Mouse (Mus musculus) liver, embryonic 15.5 days (tissue): ENCODE data around the gene Nrip3. TPM values are rescaled to one million over a fixed set of nuclear protein-coding genes. Genes with fewer than 3 reads are reported as not detected.
A peak's percentile ranks its signal among the peaks of the same experiment; 100 is the strongest.

ENCODE experiments used
- ATAC-seq: fragments of 200-750 bp; cut with Nextera tagmentation; 2 replicates; pipeline ENCODE4 v1.8.0; 2017; ENCODE audit warnings: moderate number of reproducible peaks, mild to moderate bottlenecking, moderate library complexity; ENCODE audit not compliant: insufficient read depth
- H3K27ac ChIP-seq: fragments of 300-500 bp; sonication (generic); replicated peaks from 2 replicates; pipeline ENCODE4 v1.5.1; 2015; ENCODE audit warnings: mild to moderate bottlenecking, inconsistent platforms
- H3K27me3 ChIP-seq: fragments of 300-500 bp; sonication (generic); 2 replicates; pipeline ENCODE4 v1.6.1; 2015; ENCODE audit warnings: mild to moderate bottlenecking, inconsistent platforms
- H3K36me3 ChIP-seq: fragments of 300-500 bp; sonication (generic); replicated peaks from 2 replicates; pipeline ENCODE4 v1.6.1; 2015; ENCODE audit warnings: moderate library complexity, mild to moderate bottlenecking, inconsistent platforms
- H3K4me1 ChIP-seq: fragments of 300-500 bp; sonication (generic); replicated peaks from 2 replicates; pipeline ENCODE4 v1.6.1; 2015; ENCODE audit warnings: inconsistent platforms
- H3K4me2 ChIP-seq: fragments of 300-500 bp; sonication (generic); 2 replicates; pipeline ENCODE4 v1.6.1; 2015; ENCODE audit warnings: moderate library complexity, mild to moderate bottlenecking, inconsistent platforms
- H3K4me3 ChIP-seq: fragments of 300-500 bp; sonication (generic); replicated peaks from 2 replicates; pipeline ENCODE4 v1.5.1; 2015; ENCODE audit warnings: mild to moderate bottlenecking, inconsistent platforms
- H3K9ac ChIP-seq: fragments of 300-500 bp; sonication (generic); 2 replicates; pipeline ENCODE4 v1.6.1; 2015; ENCODE audit warnings: moderate library complexity, mild to moderate bottlenecking, inconsistent platforms
- H3K9me3 ChIP-seq: fragments of 300-500 bp; sonication (generic); replicated peaks from 2 replicates; pipeline ENCODE4 v1.6.1; 2016; ENCODE audit warnings: inconsistent platforms
- WGBS: fragments of 180-500 bp; shearing (Covaris S2); methylation state at CpG from one replicate; pipeline ENCODE4 v1.1.7; 2015; ENCODE audit warnings: mixed read lengths; ENCODE audit not compliant: insufficient replicate concordance; 5-methylcytosine and 5-hydroxymethylcytosine counted together
- polyA plus RNA-seq: library from polyadenylated mRNA; unstranded; fragments of >200 nt; fragmentation: Nextera tagmentation; extraction: Ambion mirVana; gene quantifications from 2 replicates; pipeline ENCODE4 v1.2.1, GENCODE M21; 2015

Gene Nrip3
- polyA plus RNA-seq, 1 experiment from 2014 or later = 0.28 TPM

DNA sequence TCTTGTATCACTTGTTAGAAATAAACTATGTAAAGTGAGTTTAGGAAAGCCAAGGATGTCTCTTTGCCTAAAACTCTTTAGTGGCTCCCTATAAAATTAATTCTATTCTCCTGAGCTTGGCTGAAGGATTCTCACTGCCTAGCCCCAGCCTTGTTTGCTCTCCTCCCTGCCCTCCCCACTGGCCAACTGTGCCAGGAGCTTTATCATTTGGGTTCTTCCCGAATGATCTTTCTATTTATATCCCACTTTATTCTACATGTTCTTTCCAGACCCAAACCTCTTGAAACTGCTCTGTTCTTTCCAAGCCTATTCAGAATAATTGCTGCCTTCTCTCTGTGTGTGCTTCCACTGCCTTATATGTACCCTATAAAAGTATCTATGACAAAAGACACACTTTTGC is 21.7 kb upstream of the Nrip3 start:
- H3K4me3 ChIP-seq = no peak overlapping the region
- WGBS = 44% methylated on average over 1 of the region's 1 CpGs
- H3K36me3 ChIP-seq = no peaks in the 10 kb centered on the region
- no peaks in the 10 kb centered on the region for H3K4me1 ChIP-seq
- H3K27ac ChIP-seq = no peak overlapping the region
- H3K27me3 ChIP-seq = peaks cover 37% of the 10 kb centered on the region
- H3K4me2 ChIP-seq = no peak overlapping the region
- ATAC-seq = no peak
- H3K9me3 ChIP-seq = no peaks in the 10 kb centered on the region
- H3K9ac ChIP-seq = no peak overlapping the region

DNA sequence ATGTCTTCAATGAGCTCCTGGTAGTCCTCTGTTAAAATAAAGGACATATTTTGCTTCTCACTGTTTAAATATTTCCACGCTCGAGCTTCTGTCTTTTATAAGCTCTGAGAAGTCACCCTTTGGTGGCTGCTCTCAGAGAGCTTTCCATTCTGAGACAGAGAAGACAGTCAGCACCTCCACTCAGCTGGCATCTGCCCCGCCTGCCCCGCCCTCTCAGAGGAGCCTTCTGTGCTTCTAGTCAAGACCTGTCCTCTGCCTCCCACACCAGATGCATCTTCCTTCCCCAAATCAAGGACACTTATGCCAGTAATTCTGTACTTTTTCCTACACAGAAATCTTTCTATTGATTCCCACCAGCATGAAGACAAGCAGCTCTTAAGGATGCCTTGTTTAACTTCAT is 18.8 kb upstream of the Nrip3 start:
- Histone ChIP-seq H3K4me3 (no peak overlapping the region), H3K27me3 (peaks cover 30% of the 10 kb centered on the region), H3K36me3 (no peaks in the 10 kb centered on the region), H3K4me2 (no peak overlapping the region), H3K9me3 (no peaks in the 10 kb centered on the region), H3K9ac (no peak overlapping the region), H3K4me1 (no peaks in the 10 kb centered on the region), H3K27ac (no peak overlapping the region)
- 64% methylated on average over 4 of the region's 4 CpGs for WGBS
- ATAC-seq = no peak

DNA sequence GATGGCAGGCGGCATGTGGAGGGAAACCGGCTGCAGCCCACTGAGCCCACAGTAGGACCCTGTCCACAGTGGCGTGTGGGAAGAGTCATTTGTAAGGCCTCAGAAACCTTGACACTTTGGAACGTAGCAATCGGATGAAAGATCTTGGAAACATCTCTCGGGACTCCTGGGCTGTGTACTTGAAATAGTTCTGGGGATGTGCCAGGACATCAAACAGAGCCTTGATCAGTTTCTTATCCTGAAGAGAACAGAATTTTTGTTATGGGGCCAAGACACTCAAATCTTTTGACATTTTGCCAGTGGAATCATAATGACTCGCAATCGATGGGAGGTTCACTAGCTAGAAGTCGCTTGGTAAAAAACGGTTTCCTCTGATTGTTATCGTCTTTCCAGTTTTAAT is 17.3 kb upstream of the Nrip3 start:
- no peak overlapping the region for H3K9ac ChIP-seq

DNA sequence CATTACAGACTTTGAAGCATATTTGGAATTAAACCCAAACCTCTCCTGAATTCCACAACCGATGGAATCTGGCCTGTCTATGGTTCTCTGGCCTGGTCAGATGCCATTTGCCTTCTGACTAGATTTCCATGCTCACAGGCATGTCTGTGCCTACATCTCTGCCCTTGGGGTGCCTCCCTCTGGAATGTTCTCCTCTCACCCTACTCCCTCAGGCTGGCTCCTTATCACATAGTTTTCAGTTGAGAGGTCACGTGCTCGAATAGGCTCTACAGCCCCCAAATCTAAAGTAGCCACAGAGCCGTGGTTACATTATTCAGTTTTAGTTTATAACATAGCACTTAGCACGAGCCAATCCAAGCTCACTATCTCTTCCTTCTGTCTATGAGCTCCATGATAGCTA is 13.7 kb upstream of the Nrip3 start:
- no peaks in the 10 kb centered on the region for H3K36me3 ChIP-seq
- 0 out of 2 replicates have a peak, but pooled peaks cover 3% of the 10 kb centered on the region for H3K4me1 ChIP-seq
- H3K9me3 ChIP-seq = no peaks in the 10 kb centered on the region
- no peak overlapping the region for H3K27ac ChIP-seq
- H3K4me3 ChIP-seq = no peak overlapping the region
- H3K27me3 ChIP-seq = peaks cover 6% of the 10 kb centered on the region; the same call in 1 of the 2 replicates
- no peak for ATAC-seq
- WGBS = 37% methylated on average over 5 of the region's 5 CpGs
- no peak overlapping the region for H3K9ac ChIP-seq
- no peak overlapping the region for H3K4me2 ChIP-seq

More for the DNA sequence above, 17.3 kb upstream of the Nrip3 start:
- H3K4me1 ChIP-seq = 0 out of 2 replicates have a peak, but pooled peaks cover 3% of the 10 kb centered on the region
- H3K27me3 ChIP-seq = peaks cover 23% of the 10 kb centered on the region
- ATAC-seq = no peak
- H3K9me3 ChIP-seq = no peaks in the 10 kb centered on the region
- H3K36me3 ChIP-seq = no peaks in the 10 kb centered on the region
- no peak overlapping the region for H3K4me2 ChIP-seq
- H3K27ac ChIP-seq = no peak overlapping the region
- WGBS = 77% methylated on average over 11 of the region's 11 CpGs
- no peak overlapping the region for H3K4me3 ChIP-seq

DNA sequence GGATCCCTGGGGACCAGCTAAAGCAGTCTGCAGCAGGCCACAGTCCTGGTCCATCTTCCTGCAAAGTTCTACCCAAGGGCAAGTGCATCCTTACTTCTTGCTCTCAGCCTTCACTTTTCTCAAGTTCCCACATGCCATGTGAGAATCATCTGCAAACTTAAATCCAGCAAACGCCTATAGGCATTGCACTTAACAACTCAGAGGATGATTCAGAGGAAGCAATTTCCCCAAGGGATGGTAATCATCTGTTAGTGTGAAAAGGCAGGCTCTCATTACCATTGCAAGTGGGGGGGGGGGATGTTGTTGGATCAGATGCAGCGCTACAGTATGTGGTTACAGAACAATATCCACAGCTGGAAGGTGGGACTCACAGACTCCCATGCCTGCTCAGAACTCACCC is 12.7 kb upstream of the Nrip3 start:
- Histone ChIP-seq H3K4me2 (no peak overlapping the region), H3K4me1 (0 out of 2 replicates have a peak, but pooled peaks cover 3% of the 10 kb centered on the region), H3K27me3 (0 out of 2 replicates have a peak, but pooled peaks cover 3% of the 10 kb centered on the region), H3K4me3 (no peak overlapping the region), H3K9ac (no peak overlapping the region), H3K9me3 (no peaks in the 10 kb centered on the region), H3K36me3 (no peaks in the 10 kb centered on the region), H3K27ac (no peak overlapping the region)
- WGBS = 58% methylated on average over 2 of the region's 2 CpGs
- no peak for ATAC-seq

DNA sequence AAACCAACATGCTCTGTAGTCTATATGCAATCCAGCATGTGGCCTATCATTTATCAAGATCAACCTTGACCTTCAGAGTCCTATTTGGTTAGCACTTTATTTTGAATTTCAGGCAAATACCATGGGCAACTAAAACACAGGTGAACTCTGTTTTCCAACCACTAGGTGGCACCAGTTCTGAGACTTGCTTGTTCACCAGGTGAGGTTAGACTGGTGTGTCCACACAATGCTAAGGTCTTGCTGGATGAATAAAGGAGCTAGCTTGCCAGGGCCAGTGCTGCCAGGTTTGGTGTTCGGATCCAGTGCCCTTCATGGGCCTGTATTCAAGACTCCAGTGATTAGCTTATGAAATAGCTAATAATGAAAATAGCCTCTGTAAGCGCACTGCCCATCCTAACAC is 10.9 kb upstream of the Nrip3 start:
- no peak for ATAC-seq
- no peak overlapping the region for H3K4me3 ChIP-seq
- no peak overlapping the region for H3K27ac ChIP-seq
- H3K4me2 ChIP-seq = no peak overlapping the region
- H3K9me3 ChIP-seq = no peaks in the 10 kb centered on the region
- no peaks in the 10 kb centered on the region for H3K27me3 ChIP-seq
- 59% methylated on average over 2 of the region's 2 CpGs for WGBS
- 0 out of 2 replicates have a peak, but pooled peaks cover 3% of the 10 kb centered on the region for H3K4me1 ChIP-seq
- no peaks in the 10 kb centered on the region for H3K36me3 ChIP-seq
- no peak overlapping the region for H3K9ac ChIP-seq

DNA sequence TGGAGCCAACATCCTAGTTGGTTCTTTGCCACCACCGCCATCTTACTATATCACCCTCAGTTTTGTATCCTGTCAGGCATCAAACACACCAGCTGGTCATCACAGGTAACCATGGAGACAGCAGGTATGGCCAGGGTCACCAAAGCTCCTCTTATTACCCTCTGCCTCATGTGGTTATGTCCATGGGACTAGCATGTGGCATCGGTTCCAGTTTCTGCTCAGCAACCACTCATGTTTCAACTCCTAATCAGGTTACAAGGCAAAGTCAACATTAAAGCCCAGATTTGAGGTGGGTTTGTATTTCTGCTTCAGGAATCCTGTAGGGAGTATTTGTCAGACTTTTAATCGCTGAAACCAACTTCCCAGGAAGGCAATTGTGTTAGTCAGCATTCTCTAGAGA is 9.0 kb upstream of the Nrip3 start:
- H3K27ac ChIP-seq = no peak overlapping the region
- no peaks in the 10 kb centered on the region for H3K9me3 ChIP-seq
- WGBS = 54% methylated on average over 3 of the region's 3 CpGs
- no peaks in the 10 kb centered on the region for H3K36me3 ChIP-seq
- ATAC-seq = no peak
- no peak overlapping the region for H3K4me2 ChIP-seq
- no peaks in the 10 kb centered on the region for H3K27me3 ChIP-seq
- H3K9ac ChIP-seq = no peak overlapping the region
- 0 out of 2 replicates have a peak, but pooled peaks cover 3% of the 10 kb centered on the region for H3K4me1 ChIP-seq
- H3K4me3 ChIP-seq = no peak overlapping the region

DNA sequence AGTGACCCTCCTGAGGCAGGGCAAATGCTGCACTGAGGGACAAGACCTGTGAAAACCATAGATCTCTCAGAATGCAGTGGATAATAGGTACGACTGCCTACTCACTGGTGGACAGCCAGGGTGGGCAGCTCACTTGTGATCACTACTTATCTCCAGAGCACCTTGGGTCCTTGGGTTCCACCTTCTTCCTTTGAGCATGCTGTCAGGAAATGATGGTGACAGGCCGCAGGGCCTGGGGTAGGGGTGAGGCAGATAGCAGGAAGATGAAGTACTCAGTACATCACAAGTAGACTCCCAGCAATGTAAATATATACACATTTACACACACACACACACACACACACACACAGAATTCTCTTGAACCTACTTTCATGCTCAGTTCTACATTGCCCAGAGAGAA is 6.0 kb upstream of the Nrip3 start:
- H3K27me3 ChIP-seq = peaks cover 18% of the 10 kb centered on the region
- no peak for ATAC-seq
- no peak overlapping the region for H3K9ac ChIP-seq
- H3K27ac ChIP-seq = no peak overlapping the region
- H3K9me3 ChIP-seq = no peaks in the 10 kb centered on the region
- no peaks in the 10 kb centered on the region for H3K36me3 ChIP-seq
- H3K4me1 ChIP-seq = no peaks in the 10 kb centered on the region
- no peak overlapping the region for H3K4me2 ChIP-seq
- no peak overlapping the region for H3K4me3 ChIP-seq
- WGBS = 25% methylated on average over 2 of the region's 2 CpGs

DNA sequence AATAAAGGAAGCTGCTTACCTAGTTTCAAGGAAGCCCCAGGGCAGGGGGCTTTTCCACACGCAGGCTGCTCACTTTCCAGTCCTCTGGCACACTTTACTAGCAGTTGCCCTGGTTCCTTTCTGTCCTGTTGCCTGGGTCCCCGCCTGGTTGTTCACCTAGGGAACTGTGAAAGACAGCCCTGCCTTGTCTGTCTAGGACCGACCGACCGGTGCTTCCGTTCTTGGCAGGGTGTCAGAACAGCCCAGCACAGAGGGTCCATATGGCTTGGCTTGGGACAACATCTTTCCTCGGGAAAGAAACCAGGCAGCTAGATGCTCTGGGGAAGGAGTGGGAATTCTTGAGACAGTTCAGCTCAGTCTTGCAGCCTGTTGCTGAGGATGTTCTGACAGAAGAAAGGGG is 1.5 kb upstream of the Nrip3 start:
- WGBS = 46% methylated on average over 7 of the region's 7 CpGs
- Histone ChIP-seq H3K4me3 (no peak overlapping the region), H3K9ac (no peak overlapping the region), H3K4me2 (no peak overlapping the region), H3K27me3 (peaks cover 61% of the 10 kb centered on the region), H3K9me3 (no peaks in the 10 kb centered on the region), H3K27ac (no peak overlapping the region), H3K4me1 (peaks cover 16% of the 10 kb centered on the region), H3K36me3 (no peaks in the 10 kb centered on the region)
- ATAC-seq = no peak

DNA sequence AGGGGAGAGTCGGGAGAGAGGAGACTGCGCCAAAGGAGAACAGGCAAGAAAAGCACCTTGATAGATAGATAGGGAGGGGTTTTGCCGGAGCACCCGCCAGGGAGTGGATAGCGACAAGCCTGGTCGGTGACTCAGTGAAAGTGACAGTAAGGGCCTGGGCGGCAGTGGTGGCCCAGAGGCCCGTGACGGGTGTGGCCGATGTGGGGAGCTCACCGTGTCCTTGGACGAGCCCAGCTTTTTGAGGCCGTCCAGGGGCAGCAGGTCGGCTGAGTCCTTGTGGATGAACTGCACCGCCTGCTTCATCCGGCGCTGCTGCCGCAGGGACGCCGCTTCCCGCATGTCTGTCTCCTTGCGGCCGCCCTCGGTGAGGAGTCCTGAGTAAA is 747 bp downstream of the Nrip3 start:
- ATAC-seq = peak; percentile 73
- Histone ChIP-seq H3K4me2 (peak overlapping the region; percentile 88), H3K36me3 (no peaks in the 10 kb centered on the region), H3K27me3 (peaks cover 74% of the 10 kb centered on the region), H3K4me3 (peak overlapping the region; percentile 55), H3K9me3 (no peaks in the 10 kb centered on the region), H3K9ac (peak overlapping the region; percentile 40; the same call in 1 of the 2 replicates), H3K27ac (no peak overlapping the region), H3K4me1 (peaks cover 16% of the 10 kb centered on the region)
- WGBS = 2% methylated on average over 24 of the region's 24 CpGs

DNA sequence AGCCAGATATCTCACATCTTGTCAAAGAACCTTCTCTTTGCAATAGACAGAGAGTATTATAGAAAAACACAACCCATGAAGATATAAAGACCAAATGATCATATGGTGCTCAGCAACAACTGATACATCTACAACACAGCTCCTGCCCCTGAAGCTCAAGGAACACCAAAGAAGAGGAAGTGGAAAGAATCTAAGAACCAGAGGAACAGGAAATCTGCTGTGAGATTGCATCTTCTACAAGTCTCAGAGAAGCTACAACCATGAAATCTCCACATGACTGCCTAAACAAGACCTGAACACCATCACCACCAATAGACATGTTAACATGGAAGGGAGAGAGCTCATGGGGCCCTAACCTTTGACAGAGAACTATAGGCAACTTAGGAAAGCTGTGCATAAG is 9.6 kb downstream of the Nrip3 start:
- H3K4me2 ChIP-seq = no peak overlapping the region
- H3K9ac ChIP-seq = no peak overlapping the region
- peaks cover 22% of the 10 kb centered on the region for H3K4me1 ChIP-seq
- no peak overlapping the region for H3K4me3 ChIP-seq
- H3K27ac ChIP-seq = no peak overlapping the region
- H3K36me3 ChIP-seq = no peaks in the 10 kb centered on the region
- ATAC-seq = no peak
- peaks cover 4% of the 10 kb centered on the region; the same call in 1 of the 2 replicates for H3K27me3 ChIP-seq
- H3K9me3 ChIP-seq = no peaks in the 10 kb centered on the region

DNA sequence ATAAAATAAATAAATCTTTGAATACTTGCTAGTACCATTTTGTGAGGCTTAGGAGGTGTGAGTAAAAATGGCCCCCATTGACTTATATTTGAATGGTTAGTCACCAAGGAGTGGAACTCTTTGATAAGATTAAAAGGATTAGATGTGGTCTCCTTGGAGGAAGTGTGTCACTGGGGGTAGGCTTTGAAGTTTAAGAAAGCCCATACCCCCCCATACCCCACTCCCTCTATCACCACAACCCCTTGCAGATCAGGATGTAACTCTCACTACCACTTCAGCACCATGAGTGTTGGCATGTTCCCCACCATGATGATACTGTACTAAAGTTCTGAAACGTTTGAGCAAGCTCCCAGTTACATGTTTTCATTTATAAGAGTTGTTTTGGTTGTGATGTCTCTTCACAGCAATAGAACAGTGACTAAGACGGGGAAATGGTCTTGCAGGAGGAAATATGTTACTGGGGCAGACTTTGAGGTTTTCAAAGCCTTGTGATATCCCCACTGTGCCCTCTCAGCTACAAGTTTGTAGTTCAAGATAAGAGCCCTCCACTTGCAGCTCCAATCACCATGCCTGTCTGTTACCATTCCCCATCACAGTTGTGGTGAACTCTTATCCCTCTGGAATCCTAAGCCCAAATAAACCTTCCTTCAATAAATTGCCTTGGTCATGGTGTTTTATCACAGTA is 13.0 kb downstream of the Nrip3 start:
- H3K4me1 ChIP-seq = peaks cover 31% of the 10 kb centered on the region
- H3K27me3 ChIP-seq = no peaks in the 10 kb centered on the region
- no peak overlapping the region for H3K9ac ChIP-seq
- H3K36me3 ChIP-seq = no peaks in the 10 kb centered on the region
- no peak overlapping the region for H3K27ac ChIP-seq
- H3K9me3 ChIP-seq = no peaks in the 10 kb centered on the region
- 10% methylated on average over 2 of the region's 2 CpGs for WGBS
- no peak overlapping the region for H3K4me3 ChIP-seq
- no peak overlapping the region for H3K4me2 ChIP-seq
- no peak for ATAC-seq
